Mouse (Mus musculus) heart, adult 18-20 months (tissue): ENCODE data around the gene Sec14l3. TPM values are rescaled to one million over a fixed set of nuclear protein-coding genes. Genes with fewer than 3 reads are reported as not detected.

Source experiments
- total RNA-seq, 2 experiments: library from RNA; stranded (reverse); gene quantifications; 2 replicates each; pipeline ENCODE4 v1.2.3; 2021

Gene Sec14l3
- total RNA-seq, 2 experiments from 2014 or later, result 6.2 TPM; not detected in 1

Other genes starting within 250 kb of the Sec14l3 start
- 10 to 100 TPM; 17.9 to 20.3 TPM for gene Osbp2, start 200.9 kb upstream of the Sec14l3 start, total RNA-seq
- under 1 TPM; 0.55 to 0.64 TPM for gene 4921536K21Rik, start 169.7 kb upstream of the Sec14l3 start, total RNA-seq
- gene Dusp18, start 169.6 kb upstream of the Sec14l3 start, total RNA-seq, result 10 to 100 TPM; 28.3 to 28.6 TPM
- gene Slc35e4, start 150.2 kb upstream of the Sec14l3 start, total RNA-seq, result 1 to 10 TPM; 3.5 TPM
- 10 to 100 TPM; 37.9 to 50.5 TPM for gene Tcn2, start 132.7 kb upstream of the Sec14l3 start, total RNA-seq
- 10 to 100 TPM; 27.4 to 27.6 TPM for gene Pes1, start 100.9 kb upstream of the Sec14l3 start, total RNA-seq
- not detected for gene 4930556J24Rik, start 88.1 kb upstream of the Sec14l3 start, total RNA-seq
- gene Gal3st1, start 81.2 kb upstream of the Sec14l3 start, total RNA-seq, result under 1 TPM; 0.15 to 0.23 TPM
- under 1 TPM; 0.25 to 0.85 TPM for gene Sec14l4, start 33.4 kb upstream of the Sec14l3 start, total RNA-seq
- gene Mtfp1, start 30.6 kb downstream of the Sec14l3 start, total RNA-seq, result 100 to 1,000 TPM; 133 to 172 TPM
- under 1 TPM; 0.44 to 0.87 TPM for gene Sec14l2, start 58.6 kb downstream of the Sec14l3 start, total RNA-seq
- gene Rnf215, start 70.4 kb downstream of the Sec14l3 start, total RNA-seq, result 10 to 100 TPM; 11.6 to 13.5 TPM
- gene Ccdc157, start 95.5 kb downstream of the Sec14l3 start, total RNA-seq, result 1 to 10 TPM; 3.5 to 5.2 TPM
- gene Sf3a1, start 95.5 kb downstream of the Sec14l3 start, total RNA-seq, result 10 to 100 TPM; 33.4 to 38.3 TPM
- gene Tbc1d10a, start 121.9 kb downstream of the Sec14l3 start, total RNA-seq, result 10 to 100 TPM; 11.5 to 11.9 TPM
- gene Castor1, start 153.4 kb downstream of the Sec14l3 start, total RNA-seq, result 1 to 10 TPM; 5.7 to 5.9 TPM
- under 1 TPM in 1 of 2 experiments, not detected in 1; 0.15 TPM for gene Osm, start 171.6 kb downstream of the Sec14l3 start, total RNA-seq
- under 1 TPM; 0.10 TPM for gene Lif, start 192.7 kb downstream of the Sec14l3 start, total RNA-seq